Mouse (Mus musculus) naive thymus-derived CD4-positive, alpha-beta T cell, adult 2 months (primary cell): ENCODE measurements around the gene Naa60.
"Not testable (repeated sequence)": the region's sequence is repeated elsewhere in the genome, so short reads cannot be mapped to it uniquely, and the experiment has no call there.

Experiments used
- DNase-seq: peaks from one replicate; pipeline ENCODE4 v3.0.0-alpha.2; 2011; ENCODE audit warnings: low read depth

The Naa60 gene

DNA sequence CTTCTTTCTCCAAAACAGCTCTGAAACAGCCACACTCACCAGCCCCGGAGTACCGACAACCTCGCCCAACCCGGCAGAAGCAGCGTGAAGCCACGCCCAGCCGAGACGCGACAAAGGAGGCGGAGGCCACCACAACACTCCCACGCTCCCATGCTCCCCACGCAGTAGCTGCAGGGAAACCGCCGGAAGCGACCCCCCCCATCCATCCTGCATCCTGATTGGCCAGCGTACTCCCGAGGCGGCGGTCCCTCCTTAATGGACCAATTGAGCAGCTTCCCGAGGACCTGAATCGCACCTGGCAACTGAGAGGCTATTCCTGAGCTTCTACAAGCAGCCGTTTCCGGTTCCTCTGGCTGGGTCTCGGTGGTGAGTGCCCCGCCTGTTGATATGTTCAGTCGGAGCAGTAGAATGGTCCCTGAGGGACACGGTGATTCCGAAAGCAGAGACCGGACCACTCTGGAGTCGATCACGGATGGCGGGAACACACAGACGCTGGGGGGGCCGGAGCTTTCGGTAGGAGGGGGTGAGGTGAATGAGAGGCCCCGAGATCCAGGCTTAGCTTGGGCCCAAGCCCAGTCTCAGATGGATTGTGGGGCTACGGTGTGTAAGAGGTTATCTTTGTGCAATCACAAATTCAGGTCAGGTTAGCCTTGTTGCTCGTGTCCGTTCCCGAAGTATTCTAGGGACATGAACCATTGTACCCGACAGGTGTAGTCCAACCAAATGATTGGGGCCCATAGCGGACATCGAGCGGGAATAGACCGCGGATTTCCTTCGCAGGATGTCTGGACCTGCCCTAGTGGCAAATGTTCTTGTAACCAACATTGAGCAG, at the start of gene Naa60:
Naa60 (plus strand) TSS at position 160 of the 832 bp plus-strand sequence.
- DNase-seq, result peak; percentile 91

DNA sequence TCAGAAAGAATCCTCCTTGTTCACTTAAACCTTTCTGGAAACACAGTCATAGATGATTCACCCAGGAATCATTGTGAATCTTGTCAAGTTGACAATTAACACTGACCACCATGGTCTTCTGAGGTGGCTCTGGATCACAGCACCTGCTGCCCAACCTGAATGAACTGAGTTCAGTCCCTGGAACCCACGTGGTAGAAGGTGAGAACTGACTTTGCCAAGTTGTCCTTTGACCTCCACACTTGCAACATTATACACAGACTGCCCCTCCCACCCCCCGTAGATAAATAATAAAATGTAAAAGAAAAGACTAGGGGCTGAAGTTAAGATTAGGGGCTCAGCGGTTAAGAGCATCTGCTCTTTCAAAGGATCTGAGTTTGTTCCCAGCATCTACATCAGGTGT, 44.2 kb upstream of the Naa60 start:
- DNase-seq, result no peak

DNA sequence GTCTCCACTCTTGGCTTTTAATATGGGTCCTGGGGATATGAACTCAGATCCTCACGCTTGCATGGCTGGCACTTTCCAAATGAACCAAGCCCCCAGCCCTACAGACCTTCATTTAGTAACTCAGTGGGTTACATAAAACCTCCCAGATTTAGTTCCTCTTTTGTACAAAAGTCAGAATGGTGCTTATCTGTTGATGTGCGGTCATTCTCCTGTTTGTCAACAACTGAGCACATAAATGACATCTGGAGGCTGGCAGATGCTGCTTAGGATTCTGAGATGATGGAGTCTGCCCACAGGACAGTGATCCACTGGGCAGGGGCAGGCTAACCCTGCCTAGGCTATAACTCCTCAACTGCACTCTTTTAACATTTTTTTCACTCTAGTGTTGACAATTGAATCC, 42.4 kb upstream of the Naa60 start:
- no peak for DNase-seq

DNA sequence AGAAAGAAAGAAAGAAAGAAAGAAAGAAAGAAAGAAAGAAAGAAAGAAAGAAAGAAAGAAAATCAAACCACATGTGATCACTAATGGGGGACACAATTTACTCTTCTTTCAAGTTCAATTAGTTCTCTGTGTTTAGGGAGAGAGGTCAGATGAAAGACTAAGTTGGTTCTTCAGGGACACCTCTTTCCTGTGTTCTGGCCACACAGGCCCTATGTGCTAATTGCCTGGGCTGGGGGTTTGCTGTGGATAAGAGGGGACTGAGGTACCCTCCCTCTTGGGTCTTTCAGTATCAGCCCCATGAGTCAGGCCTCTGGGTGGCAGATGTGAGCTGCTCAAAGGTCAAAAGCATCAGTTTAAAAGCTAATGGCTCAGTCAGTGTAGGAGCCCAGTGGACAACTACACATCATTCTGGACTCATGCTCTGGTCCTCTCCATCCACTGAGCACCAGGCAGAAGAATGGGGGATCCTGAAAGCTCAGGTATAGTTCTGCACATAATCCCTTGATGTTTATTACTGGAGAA, 41.5 kb upstream of the Naa60 start, which contains the start of gene Olfr15:
Olfr15 (plus strand) TSS at position 291 of the 522 bp plus-strand sequence.
- peak; percentile 42 for DNase-seq

DNA sequence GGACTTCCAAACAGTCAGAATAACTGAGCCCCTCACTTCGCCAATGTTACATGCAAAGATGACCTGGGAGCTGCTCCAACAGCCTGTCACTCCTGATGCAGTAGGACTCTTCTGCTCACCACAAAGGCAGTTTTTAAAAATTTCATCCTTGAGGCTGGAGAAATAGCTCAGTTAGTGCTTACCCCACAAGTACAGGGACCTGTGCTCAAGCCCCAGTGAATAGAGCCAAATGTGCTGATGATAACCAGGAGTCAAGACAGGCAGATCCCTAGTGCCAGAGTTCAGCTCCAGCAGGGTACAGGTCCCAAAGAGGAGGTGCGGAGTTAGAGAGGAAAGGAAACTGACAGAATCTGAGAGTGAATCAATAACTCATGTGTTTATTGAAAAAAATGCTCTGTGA, 36.7 kb upstream of the Naa60 start:
- no peak for DNase-seq

DNA sequence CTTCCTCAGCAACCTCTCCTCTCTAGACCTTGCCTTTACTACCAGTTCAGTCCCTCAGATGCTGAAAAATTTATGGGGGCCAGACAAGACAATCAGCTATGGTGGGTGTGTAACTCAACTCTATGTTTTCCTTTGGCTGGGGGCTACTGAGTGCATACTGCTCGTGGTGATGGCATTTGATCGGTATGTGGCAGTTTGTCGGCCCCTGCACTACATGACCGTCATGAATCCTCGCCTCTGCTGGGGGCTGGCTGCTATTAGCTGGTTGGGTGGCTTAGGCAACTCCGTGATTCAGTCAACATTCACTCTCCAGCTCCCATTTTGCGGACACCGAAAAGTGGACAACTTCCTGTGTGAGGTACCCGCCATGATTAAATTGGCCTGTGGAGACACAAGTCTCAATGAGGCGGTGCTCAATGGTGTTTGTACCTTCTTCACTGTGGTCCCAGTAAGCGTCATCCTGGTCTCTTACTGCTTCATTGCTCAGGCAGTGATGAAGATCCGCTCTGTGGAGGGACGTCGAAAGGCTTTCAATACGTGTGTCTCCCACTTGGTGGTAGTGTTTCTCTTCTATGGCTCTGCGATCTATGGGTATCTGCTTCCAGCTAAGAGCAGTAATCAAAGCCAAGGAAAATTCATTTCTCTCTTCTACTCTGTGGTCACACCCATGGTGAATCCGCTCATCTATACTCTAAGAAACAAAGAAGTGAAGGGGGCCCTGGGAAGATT, 32.9 kb upstream of the Naa60 start:
- DNase-seq, result peak; percentile 63

DNA sequence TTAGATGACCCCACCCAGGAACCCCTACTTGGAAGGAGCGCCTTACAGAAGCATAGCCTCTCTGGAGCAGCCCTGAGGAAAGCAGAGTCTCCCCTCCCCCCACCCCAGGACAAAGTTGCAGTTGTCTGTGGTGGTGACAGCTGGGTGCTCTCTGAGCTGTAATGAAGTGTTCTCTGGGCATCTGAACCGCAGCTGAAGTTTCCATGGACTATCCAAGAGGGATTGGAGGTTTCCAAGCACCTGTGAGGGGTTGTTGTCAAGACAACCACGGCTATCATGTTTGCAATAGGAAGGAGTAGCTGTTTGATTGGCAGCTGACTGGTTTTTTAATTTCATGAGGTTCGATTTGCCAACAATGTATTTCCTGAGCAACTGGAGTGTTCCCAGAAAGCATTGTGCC, 29.2 kb upstream of the Naa60 start:
- DNase-seq, result no peak

DNA sequence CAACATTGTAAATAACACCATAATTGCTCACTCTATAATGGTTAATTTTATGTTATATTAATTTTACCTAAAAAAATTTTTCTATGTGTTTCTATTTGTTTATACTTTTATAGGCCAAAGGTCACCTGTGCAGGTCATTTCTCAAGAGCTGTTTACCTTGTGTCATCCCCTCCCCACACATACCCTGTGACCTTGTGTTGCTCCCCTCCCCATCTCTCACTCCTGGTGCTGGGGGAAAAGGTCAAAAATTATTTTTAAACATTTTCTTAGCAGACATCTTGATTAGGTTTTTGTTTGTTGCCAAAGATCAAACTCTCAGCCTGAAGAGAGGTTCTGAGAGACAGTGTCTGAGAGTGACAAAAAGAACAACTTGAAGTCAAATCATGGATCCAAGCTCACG, 28.4 kb upstream of the Naa60 start:
- DNase-seq, result no peak

DNA sequence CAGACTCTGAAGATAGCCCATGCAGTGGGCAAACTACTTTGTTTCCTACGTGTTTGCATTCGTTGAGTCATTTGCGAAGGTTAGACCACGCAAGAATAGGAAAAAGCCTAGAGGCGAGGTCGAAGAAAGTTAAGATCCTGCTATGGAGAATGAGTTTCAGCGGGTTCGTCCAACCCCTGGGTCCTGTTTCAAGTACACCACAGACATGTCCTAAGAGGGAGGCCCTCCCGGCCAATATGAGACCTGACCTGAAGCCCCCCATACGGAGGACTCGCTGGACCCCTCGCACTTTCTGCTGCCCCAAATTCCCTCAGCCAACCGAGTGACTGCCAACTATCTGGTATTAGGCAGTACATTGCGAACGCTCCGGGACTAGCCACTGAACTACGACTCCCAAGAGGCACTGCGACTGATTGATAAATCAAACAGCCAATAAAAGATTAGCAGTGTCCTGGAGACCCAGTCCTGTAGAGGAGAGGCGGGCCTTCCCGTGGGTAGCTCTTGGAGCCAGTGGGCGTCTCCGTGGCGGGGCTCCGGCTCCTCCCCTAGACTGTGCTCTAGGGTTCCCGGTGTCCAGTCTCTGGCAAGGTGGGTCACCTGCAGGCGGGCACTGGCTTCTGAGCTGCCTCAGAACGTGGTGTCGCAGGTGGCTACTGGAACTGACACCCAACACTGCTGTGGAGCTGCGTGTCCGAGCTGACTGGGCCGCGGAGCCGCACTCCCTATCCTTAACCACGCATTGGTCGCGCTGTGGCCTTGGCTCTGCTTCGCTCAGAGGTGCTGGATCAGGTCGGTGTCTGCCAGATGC, 25.3 kb upstream of the Naa60 start, which contains the start of gene Zfp174:
Zfp174 (plus strand) TSS at position 558 of the 808 bp plus-strand sequence.
- DNase-seq, result peak; percentile 94

DNA sequence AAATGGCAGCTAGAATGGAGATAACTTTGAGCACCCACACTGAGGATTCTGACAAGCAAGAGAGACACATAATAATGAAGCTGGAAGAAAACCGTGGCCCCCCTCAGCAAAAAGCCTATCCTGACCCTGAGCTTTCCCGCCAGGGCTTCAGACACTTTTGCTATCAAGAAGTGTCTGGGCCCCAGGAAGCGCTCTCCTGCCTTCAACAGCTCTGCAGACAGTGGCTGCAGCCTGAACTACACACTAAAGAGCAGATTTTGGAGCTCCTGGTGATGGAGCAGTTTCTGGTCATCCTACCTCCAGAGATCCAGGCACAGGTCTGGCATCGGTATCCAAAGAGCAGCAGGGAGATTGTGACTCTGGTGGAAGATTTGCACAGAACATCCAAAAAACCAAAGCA, 24.3 kb upstream of the Naa60 start:
- peak; percentile 15 for DNase-seq

DNA sequence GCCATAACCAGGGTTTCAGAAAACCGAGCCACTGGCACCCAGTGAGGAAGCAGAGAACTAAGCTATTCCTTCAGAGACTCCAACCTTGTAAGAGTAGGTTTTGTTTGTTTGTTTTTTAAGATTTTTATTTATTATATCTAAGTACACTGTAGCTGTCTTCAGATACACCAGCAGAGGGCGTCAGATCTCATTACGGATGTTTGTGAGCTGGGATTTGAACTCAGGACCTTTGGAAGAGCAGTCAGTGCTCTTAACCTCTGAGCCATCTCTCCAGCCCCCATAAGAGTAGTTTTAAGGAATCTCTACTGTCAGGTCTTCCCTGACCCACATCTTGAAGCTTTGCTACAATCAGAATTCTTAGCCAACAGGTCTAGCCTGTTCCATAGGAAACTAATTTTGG, 23.8 kb upstream of the Naa60 start:
- DNase-seq, result no peak

DNA sequence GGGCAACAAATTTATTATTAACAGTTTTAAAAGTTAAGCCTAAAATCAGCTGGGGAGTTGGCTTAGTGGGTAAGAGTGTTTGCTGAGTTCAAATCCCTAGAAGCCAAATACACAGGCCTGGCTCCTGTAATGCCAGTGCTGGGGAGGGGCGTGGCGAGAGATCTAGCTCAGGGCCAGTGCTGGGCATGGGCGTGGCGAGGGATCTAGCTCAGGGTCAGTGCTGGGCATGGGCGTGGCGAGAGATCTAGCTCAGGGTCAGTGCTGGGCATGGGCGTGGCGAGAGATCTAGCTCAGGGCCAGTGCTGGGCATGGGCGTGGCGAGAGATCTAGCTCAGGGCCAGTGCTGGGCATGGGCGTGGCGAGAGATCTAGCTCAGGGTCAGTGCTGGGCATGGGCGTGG, 20.9 kb upstream of the Naa60 start:
- not testable (repeated sequence) for DNase-seq

DNA sequence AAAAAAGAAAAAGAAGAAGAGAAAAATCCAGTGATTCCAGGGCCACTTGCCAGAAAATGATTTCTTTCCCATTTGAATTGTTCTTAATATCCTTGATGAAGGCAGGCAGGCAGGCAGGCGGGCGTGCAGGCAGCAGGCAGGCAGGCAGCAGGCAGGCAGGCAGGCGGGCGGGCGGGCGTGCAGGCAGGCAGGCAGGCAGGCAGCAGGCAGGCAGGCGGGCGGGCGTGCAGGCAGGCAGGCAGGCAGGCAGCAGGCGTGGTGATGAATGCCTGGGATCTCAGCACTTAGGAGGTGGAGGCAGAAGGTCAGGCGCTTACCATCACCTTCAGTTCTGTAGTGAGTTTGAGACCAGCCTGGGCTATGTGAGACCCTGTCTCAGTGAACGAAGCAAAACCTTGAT, 19.6 kb upstream of the Naa60 start:
- DNase-seq, result no peak

DNA sequence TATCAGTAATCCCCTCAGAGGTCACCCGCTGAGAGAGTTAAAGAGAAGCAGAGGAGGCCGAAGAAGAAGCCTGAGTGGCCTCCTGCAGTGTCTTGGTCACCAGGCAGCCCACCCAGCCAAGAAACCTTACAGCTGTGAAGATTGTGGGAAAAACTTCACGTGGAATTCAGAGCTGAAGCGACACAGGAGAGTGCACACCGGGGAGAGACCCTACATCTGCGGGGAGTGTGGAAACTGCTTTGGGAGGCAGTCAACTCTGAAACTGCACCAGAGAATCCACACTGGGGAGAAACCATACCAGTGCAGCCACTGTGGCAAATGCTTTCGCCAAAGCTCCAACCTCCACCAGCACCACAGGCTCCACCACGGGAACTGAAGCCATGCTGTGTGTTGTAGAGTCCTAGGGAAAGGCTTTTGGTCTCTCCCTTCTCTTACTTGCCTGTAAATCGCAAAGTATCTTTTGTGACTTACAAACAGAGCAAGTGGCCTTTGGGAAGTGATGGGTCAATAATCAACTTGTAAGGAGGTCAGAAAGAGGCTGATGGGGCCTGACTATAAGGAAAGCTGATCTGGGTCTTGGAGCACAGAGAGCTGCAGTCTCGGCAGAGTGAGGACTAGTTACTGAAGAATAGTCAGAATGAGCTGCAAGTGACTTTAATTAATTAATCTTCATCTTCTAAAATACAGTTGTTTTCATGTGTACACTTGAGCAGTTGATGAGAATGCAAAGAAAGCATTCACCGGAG, 17.6 kb upstream of the Naa60 start:
- DNase-seq, result no peak

DNA sequence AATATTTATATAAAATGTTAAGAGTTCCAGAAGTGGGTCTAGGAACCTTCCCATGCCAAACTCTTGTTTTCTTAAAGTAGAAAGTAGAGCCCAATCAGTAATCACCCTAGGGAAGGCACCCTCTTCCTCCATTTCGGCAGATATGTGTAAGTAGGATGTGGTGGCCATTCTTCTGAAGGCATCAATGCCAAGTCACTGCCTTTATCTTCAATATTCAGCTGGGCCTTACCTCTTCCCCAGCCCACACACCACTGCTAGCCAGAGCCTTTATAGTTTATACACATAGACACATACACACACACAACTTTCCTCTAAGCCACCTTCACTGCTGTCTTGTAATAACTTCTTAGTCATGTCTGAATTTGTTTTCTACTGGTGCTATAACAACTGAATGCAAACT, 16.4 kb upstream of the Naa60 start:
- no peak for DNase-seq

DNA sequence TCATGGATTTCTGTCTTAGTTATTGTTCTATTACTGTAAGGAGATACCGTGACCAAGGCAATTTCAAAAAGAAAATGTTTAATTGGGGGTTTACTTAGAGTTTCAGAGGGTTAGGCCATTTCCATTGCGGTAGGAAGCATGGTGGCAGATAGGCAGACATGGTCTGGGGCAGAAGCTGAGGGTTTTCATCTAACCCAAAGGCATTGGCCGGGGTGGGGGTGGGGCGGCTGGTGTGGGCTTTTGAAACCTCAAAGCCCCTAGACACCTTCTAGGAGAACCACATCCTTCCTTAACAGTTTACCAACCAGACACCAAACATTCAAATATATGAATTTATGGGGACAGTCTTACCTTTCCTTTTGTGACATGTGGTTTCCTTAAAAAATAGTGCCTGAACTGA, 12.9 kb upstream of the Naa60 start:
- no peak for DNase-seq

DNA sequence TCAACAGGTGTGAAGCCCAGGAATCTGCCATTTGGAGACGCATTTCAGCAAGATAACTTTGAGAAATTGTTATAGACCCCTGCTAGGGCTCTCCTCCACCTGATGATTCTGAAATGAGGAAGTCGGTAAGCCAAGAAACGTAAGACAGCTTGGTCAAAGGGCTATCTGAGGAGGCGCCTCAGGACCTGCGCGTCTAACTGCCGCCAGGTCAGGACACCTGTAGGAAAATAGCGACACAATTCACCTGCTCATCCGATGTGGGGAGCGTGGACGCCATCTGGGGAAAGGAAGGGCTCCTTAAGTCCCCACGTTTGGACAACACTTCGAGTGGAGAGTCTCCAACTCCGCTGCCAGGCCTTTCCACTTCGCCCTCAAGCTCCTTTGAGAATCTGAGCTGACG, 360 bp upstream of the Naa60 start:
- no peak for DNase-seq

DNA sequence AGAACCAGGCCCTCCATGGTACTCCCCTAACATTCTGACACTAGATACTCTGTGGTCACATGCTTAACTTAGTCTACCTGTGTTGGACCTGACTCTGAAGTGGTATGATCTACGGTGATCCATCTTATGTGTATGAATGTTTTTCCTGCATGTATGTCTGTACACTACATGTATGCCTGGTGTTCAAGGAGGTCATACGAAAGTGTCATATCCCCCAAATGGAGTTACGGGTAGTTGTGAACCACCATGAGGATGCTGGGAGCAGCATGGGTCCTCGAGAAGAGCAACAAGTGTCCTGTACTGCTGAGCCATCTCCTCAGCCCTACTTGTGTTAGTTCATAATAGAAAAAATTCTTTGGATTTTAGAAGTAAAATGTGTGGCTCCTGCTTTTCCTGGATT, 4.2 kb downstream of the Naa60 start:
- DNase-seq, result no peak

DNA sequence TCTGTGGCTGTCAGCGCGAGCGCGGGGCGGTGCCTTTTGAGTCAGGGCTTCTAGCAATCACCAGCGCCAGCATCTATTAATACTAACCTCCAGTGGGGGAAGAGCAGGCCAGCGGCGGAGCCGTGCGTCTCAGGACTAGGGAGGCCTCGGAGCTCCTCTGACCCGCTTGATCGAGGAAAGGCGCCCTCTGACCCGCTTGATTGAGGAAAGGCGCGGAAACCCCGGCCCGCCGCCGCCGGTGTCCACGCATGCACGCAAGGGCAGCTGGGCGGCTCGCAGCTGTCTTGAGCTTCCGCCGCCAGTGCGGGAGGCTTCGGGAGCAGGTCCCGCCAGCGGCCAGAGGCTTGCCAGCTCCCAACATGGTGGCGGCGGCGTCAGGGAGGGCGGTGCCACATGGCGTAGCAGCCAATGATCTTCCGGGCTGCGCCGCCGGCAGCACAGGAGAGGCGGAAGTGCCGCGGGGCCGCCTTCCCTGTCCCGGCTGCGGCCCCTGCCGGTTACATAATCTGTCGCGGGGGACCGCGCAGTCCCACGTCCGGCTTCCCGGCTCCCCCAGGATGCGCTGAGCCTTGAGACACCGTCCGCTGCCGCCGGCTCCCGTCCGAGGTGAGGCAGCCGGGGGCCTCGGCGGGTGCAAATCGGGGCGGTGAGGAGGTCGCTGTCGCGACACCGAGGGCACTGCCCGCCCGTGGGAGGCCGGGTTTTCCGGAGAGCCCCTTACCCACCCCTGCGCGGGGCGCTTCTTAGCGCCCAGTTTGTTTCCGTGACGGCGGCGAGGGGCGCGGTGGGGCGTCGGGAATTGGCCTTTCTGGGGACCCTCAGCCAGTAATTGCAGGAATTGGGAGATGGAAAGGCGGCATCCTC, 12.3 kb downstream of the Naa60 start, which contains the start of the genes Zfp597 and Gm20695:
Zfp597 (minus strand) TSS at position 361 of the 864 bp plus-strand sequence.
Gm20695 (plus strand) TSS at position 448 of the 864 bp plus-strand sequence.
- DNase-seq, result peak; percentile 94

DNA sequence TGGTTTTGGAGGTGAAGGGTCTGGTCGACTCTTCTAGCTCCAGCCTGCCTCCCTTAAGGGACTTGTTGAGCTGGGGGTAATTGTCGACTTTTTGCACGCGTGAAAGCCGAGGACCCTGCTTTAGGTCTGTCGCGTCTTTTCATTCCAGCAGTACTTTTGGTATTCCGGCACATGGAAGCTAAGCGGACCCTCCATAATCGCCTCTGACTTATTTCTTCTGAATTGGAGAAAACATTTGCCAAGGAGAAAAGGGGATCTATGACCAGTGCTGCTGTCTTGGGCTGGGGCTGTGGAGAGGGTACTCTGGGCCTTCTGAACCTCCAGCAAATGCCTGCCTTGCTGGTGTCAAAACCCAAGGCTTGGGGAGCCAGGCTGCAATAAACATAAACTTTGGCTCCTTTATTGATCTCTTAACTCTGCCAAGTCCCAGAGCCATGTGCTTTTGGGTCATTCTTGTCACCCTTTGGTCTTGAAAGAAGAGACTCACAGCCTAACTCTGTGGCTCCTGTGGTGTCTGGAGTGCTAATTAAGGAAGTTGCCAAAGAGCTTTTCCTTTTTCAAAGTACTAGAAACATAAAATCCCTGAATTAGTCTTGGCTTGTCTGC, 13.0 kb downstream of the Naa60 start:
- peak; percentile 34 for DNase-seq
